Mouse (Mus musculus): Measurements from ENCODE around the gene Top2b.

DNA sequence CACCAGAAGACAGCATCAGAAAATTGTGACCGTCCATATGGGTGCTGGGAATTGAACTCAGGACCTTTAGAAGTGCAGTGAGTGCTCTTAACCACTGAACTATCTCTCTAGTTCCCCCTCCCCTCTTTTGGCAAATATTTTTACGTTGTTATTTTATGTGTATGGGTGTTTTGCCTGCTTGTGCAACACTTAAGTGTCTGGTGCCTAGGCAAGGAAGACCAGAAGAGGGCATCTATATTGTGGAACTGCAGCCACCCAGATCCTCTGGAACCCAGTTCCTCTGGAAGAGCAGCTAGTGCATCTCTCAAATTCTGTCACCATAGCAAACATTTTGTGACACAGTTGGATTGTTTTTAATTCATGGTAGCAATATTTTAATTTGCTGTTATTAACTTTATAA is 2.0 kb downstream of the Top2b start:
- TF ChIP-seq CTCF (IDR thresholded peaks at IDR 0.05; ENCODE audit: extremely low read depth, insufficient read length, insufficient replicate concordance, low read depth, low read length) (no peak), POLR2A (IDR thresholded peaks at IDR 0.05; ENCODE audit: low read depth, low read length) (no peak)

All from small intestine, adult 2 months (tissue).